Mouse (Mus musculus): Measurements from ENCODE around the gene Epm2a. TPM values are rescaled to one million over a fixed set of nuclear protein-coding genes. Genes with fewer than 3 reads are reported as not detected.
"Not testable (repeated sequence)": the region's sequence is repeated elsewhere in the genome, so short reads cannot be mapped to it uniquely, and the experiment has no call there.

Epm2a gene
- 0.74 and 1.3 TPM in 2 replicates for polyA plus RNA-seq (2015; fragmentation: Nextera tagmentation; extraction: Ambion mirVana)

DNA sequence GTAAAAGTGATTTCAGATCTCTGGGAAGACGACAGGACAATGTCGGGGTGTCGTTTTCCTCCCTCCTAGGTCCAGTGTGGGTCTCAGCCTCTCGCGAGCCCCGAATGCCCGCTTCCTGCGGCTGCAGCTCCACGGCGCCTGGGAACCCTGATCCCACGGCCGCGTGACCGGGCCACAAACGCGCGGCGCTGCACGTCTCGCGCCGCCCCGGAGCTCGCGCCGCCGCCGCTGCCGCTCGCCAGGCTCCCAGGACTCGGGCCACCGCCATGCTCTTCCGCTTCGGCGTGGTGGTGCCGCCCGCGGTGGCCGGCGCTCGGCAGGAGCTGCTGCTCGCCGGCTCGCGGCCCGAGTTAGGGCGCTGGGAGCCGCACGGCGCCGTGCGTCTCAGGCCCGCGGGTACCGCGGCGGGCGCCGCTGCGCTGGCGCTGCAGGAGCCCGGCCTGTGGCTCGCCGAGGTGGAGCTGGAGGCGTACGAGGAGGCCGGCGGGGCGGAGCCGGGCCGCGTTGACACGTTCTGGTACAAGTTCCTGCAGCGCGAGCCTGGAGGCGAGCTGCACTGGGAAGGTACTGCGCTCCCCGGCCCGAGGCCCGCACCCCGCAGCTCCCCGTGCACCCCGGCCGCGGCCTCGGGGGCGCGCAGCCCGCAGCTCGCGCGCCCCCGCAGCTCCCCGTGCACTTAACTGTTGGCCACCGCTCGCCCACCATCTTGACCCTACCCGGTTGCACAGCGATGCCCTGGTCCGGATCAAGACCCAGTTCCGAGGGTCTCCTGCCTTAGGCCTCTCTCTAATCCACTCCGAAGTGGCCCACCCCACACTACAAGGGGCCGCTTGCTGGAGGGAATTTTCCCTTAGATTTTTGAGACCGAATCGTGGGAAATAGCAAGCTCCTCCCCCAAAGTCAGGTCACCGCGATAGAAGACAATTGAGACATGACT is at the start of gene Epm2a:
Gene Epm2a, plus strand, starts transcription at position 200 of the 937 bp plus-strand sequence.
- ATAC-seq (ENCODE audit: low FRiP score): peak; percentile 98
- under 1% methylated on average over 82 of the region's 106 CpGs for WGBS
- peak within 1 kb of the TSS; percentile 92 for H3K9ac ChIP-seq
- H3K9me3 ChIP-seq: peaks cover 8% of the 10 kb centered on the region; the same call in 1 of the 2 replicates
- H3K4me1 ChIP-seq (replicated peaks): peaks cover 12% of the 10 kb centered on the region; the same call in 1 of the 2 replicates
- H3K4me3 ChIP-seq: peak within 1 kb of the TSS; percentile 70
- H3K27ac ChIP-seq: peak within 1 kb of the TSS; percentile 98
- H3K27me3 ChIP-seq: no peaks in the 10 kb centered on the region
- peak within 1 kb of the TSS; percentile 69 for H3K4me2 ChIP-seq
- no peaks in the 10 kb centered on the region for H3K36me3 ChIP-seq

- WGBS: 93% methylated on average over 6 of the region's 6 CpGs
- Histone ChIP-seq H3K4me1 (replicated peaks) (no peaks in the 10 kb centered on the region), H3K36me3 (peaks cover 14% of the 10 kb centered on the region), H3K27ac (no peak overlapping the region), H3K9me3 (no peaks in the 10 kb centered on the region), H3K4me2 (no peak overlapping the region), H3K27me3 (no peaks in the 10 kb centered on the region), H3K9ac (no peak overlapping the region), H3K4me3 (no peak overlapping the region)
- no peak for ATAC-seq (ENCODE audit: low FRiP score)
Observed at GRCm38 (mm10) chr10:11298418-11298817, 44.8 kb upstream of the Epm2a start.

DNA sequence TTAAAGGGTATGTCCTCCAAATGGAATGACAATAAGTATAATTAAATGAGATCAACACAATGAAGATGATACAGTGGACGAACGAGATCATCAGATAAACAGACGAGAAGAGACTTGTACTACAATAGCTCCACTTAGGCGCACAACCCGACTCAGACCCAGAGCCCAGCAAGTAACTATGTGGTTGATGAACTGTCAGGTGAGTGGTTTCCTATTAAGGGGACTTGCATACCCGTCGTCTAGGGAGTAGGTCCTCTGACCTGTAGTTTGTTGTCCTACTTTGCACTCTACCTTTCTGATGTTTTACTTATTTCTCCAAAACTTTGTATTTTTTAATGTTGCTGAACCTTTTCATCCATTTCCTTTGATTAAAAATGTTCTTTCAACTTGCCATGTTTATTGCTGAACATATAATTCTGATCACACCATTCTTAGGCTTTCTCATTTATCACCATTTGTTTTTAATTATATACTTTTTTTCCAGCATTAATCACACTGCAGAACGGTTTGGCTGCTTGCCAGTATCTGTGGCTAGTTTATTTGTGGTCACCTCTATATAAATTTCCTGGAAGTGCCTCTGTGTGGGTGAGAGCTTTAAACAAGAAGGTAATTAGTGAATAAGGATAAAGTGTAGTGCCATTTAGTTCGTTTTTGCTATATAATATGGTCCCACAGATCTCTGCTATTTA is 37.7 kb upstream of the Epm2a start:
- Histone ChIP-seq H3K27me3 (no peaks in the 10 kb centered on the region), H3K27ac (no peak overlapping the region), H3K9ac (no peak overlapping the region), H3K4me2 (no peak overlapping the region), H3K36me3 (no peaks in the 10 kb centered on the region), H3K9me3 (no peaks in the 10 kb centered on the region), H3K4me1 (replicated peaks) (0 out of 2 replicates have a peak, but pooled peaks cover 2% of the 10 kb centered on the region), H3K4me3 (no peak overlapping the region)
- no peak for ATAC-seq (ENCODE audit: low FRiP score)
- WGBS: 80% methylated on average over 9 of the region's 9 CpGs

GRCm38 (mm10) chr10:11306054-11306367 is 37.2 kb upstream of the Epm2a start:
- 45% methylated on average over 2 of the region's 2 CpGs for WGBS
- Histone ChIP-seq H3K9ac (no peak overlapping the region), H3K4me2 (no peak overlapping the region), H3K9me3 (no peaks in the 10 kb centered on the region), H3K27me3 (no peaks in the 10 kb centered on the region), H3K4me3 (no peak overlapping the region), H3K36me3 (no peaks in the 10 kb centered on the region), H3K27ac (no peak overlapping the region), H3K4me1 (replicated peaks) (0 out of 2 replicates have a peak, but pooled peaks cover 2% of the 10 kb centered on the region)
- no peak for ATAC-seq (ENCODE audit: low FRiP score)

DNA sequence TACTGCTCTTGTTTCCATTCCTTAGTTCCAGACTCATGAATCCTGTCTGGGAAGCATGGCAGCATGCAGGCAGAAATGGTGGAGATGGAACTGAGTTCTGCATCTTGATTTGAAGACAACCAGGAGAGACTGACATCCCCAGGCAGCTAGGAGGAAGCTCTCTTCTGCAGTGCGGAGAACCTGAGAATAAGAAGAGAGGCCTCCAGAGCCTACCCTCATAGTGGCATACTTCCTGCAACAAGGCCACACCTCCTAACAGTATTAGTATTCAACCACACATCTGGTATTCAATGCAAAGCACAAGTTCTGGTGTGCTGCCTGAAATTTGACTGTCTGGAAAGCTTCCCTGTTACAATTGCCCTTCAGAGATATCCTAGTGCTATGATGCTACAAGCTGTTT is 33.3 kb upstream of the Epm2a start:
- Histone ChIP-seq H3K27ac (no peak overlapping the region), H3K4me2 (no peak overlapping the region), H3K27me3 (no peaks in the 10 kb centered on the region), H3K4me3 (no peak overlapping the region), H3K4me1 (replicated peaks) (0 out of 2 replicates have a peak, but pooled peaks cover 2% of the 10 kb centered on the region), H3K9ac (no peak overlapping the region), H3K36me3 (no peaks in the 10 kb centered on the region), H3K9me3 (no peaks in the 10 kb centered on the region)
- WGBS: 94% methylated on average over 1 of the region's 1 CpGs
- ATAC-seq (ENCODE audit: low FRiP score): no peak

DNA sequence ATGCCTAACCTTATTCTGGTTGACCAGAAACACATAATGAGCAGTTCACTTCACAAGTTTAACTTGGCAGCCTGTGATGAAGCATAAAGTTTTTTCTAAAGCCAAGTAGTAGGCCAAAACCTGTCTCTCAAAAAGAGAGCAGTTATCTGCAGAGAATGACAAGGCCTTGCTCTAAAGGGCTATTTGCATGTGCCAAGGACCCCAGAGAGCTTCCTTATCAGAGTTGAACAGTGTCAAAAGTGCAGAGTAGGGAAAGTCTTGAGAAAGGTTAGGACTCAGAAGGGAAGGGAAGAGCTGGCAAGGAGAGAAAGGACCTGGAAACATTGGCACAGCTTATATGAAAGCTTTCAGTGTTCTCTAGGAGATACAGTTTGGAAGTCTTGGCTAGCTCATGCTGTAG is 32.7 kb upstream of the Epm2a start:
- no peak overlapping the region for H3K27ac ChIP-seq
- no peak overlapping the region for H3K4me2 ChIP-seq
- 0 out of 2 replicates have a peak, but pooled peaks cover 2% of the 10 kb centered on the region for H3K4me1 ChIP-seq (replicated peaks)
- no peaks in the 10 kb centered on the region for H3K36me3 ChIP-seq
- no peaks in the 10 kb centered on the region for H3K27me3 ChIP-seq
- no peak overlapping the region for H3K4me3 ChIP-seq
- no peaks in the 10 kb centered on the region for H3K9me3 ChIP-seq
- H3K9ac ChIP-seq: no peak overlapping the region
- no peak for ATAC-seq (ENCODE audit: low FRiP score)

DNA sequence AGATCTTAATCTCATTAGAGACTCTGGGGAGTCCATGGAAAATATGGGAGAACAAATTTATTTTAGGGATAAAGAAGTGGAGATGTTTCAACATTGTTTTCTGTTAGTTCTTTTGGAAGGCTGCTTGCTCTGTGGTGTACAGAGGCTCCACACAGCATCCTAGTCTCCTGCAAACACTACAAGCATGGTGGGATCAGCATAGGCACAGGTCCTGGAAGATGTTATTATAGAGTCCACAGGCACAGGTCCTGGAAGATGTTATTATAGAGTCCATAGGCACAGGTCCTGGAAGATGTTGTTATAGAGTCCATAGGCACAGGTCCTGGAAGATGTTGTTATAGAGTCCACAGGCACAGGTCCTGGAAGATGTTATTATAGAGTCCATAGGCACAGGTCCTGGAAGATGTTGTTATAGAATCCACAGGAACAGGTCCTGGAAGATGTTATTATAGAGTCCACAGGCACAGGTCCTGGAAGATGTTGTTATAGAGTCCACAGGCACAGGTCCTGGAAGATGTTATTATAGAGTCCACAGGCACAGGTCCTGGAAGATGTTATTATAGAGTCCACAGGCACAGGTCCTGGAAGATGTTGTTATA is 25.2 kb upstream of the Epm2a start:
- not testable (repeated sequence) for H3K27me3 ChIP-seq; H3K4me3 ChIP-seq; H3K36me3 ChIP-seq; H3K4me1 ChIP-seq (replicated peaks); H3K9ac ChIP-seq; ATAC-seq (ENCODE audit: low FRiP score); H3K4me2 ChIP-seq; H3K9me3 ChIP-seq; H3K27ac ChIP-seq

- WGBS: 79% methylated on average over 1 of the region's 1 CpGs
- H3K27ac ChIP-seq: no peak overlapping the region
Observed at GRCm38 (mm10) chr10:11319446-11319970, 23.7 kb upstream of the Epm2a start.

GRCm38 (mm10) chr10:11322316-11322715 is 20.9 kb upstream of the Epm2a start:
- Histone ChIP-seq H3K9me3 (no peaks in the 10 kb centered on the region), H3K27ac (no peak overlapping the region), H3K9ac (no peak overlapping the region), H3K4me2 (no peak overlapping the region), H3K27me3 (no peaks in the 10 kb centered on the region), H3K4me1 (replicated peaks) (no peaks in the 10 kb centered on the region), H3K36me3 (no peaks in the 10 kb centered on the region), H3K4me3 (no peak overlapping the region)
- 95% methylated on average over 7 of the region's 7 CpGs for WGBS
- ATAC-seq (ENCODE audit: low FRiP score): no peak

More at GRCm38 (mm10) chr10:11319446-11319970, 23.7 kb upstream of the Epm2a start:
- no peak overlapping the region for H3K9ac ChIP-seq
- no peak overlapping the region for H3K4me3 ChIP-seq
- no peak for ATAC-seq (ENCODE audit: low FRiP score)
- no peaks in the 10 kb centered on the region for H3K9me3 ChIP-seq
- no peaks in the 10 kb centered on the region for H3K36me3 ChIP-seq
- no peaks in the 10 kb centered on the region for H3K4me1 ChIP-seq (replicated peaks)
- no peak overlapping the region for H3K4me2 ChIP-seq
- H3K27me3 ChIP-seq: no peaks in the 10 kb centered on the region

- no peak for ATAC-seq (ENCODE audit: low FRiP score)
- no peak overlapping the region for H3K9ac ChIP-seq
- H3K4me1 ChIP-seq (replicated peaks): no peaks in the 10 kb centered on the region
- 78% methylated on average over 4 of the region's 4 CpGs for WGBS
- H3K4me3 ChIP-seq: no peak overlapping the region
- H3K4me2 ChIP-seq: no peak overlapping the region
- H3K27ac ChIP-seq: no peak overlapping the region
- H3K27me3 ChIP-seq: no peaks in the 10 kb centered on the region
- H3K9me3 ChIP-seq: no peaks in the 10 kb centered on the region
- no peaks in the 10 kb centered on the region for H3K36me3 ChIP-seq
Observed at GRCm38 (mm10) chr10:11323202-11323898, 19.9 kb upstream of the Epm2a start.

- H3K27me3 ChIP-seq: no peaks in the 10 kb centered on the region
- H3K36me3 ChIP-seq: no peaks in the 10 kb centered on the region
- no peaks in the 10 kb centered on the region for H3K4me1 ChIP-seq (replicated peaks)
- no peak overlapping the region for H3K9ac ChIP-seq
- H3K4me3 ChIP-seq: no peak overlapping the region
- no peaks in the 10 kb centered on the region for H3K9me3 ChIP-seq
- WGBS: 87% methylated on average over 3 of the region's 3 CpGs
- no peak overlapping the region for H3K27ac ChIP-seq
- ATAC-seq (ENCODE audit: low FRiP score): no peak
- H3K4me2 ChIP-seq: no peak overlapping the region
Observed at GRCm38 (mm10) chr10:11326526-11326925, 16.7 kb upstream of the Epm2a start.

Data from hindbrain, embryonic 13.5 days (tissue).